Mouse (Mus musculus) ES-E14 (cell line): Measurements from ENCODE around the gene Vmn1r10.

Experiments
- CHD2 ChIP-seq: IDR thresholded peaks from 2 replicates; pipeline ENCODE4 v1.6.1; 2014; ENCODE audit warnings: mild to moderate bottlenecking, low read depth, low read length, inconsistent platforms
- HCFC1 ChIP-seq: IDR thresholded peaks from 2 replicates; pipeline ENCODE4 v1.6.1; 2012; ENCODE audit warnings: low read length, inconsistent platforms, borderline replicate concordance; ENCODE audit not compliant: insufficient read depth
- MAFK ChIP-seq: IDR thresholded peaks from 2 replicates; pipeline ENCODE4 v1.6.1; 2014; ENCODE audit warnings: mild to moderate bottlenecking, low read depth, low read length, inconsistent platforms; ENCODE audit not compliant: insufficient read depth
- ZC3H11A ChIP-seq: IDR thresholded peaks from 2 replicates; pipeline ENCODE4 v1.6.1; 2012; ENCODE audit warnings: low read depth, mild to moderate bottlenecking, inconsistent platforms, low read length, borderline replicate concordance
- ZNF384 ChIP-seq: IDR thresholded peaks from 2 replicates; pipeline ENCODE4 v1.6.1; 2012; ENCODE audit warnings: low read depth, low read length, inconsistent platforms

DNA sequence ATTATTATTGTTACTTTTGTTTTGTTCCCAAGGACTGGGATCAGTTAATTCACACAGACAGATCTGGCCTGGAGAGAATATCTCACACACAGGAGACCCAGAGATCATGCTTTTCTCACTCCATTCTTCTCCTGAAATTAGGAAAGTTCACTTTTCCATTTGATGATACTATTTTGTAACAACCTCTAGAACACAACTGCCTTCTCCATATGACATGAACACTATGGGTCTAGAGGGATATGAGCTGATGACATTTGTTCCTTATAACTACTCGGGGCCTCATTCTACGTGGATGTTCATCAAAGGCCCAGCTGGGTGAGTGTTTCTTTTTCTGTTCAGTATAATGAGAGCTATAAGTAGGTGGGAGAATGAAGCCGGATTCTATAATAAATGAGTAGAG is at the start of gene Vmn1r10:
- TF ChIP-seq HCFC1 (no peak), MAFK (no peak), ZC3H11A (no peak), ZNF384 (no peak), CHD2 (no peak)
